Mouse (Mus musculus) CH12.LX (cell line): ENCODE measurements at regions not wholly inside any gene's neighbourhood (a gene's known extent, or its start where the extent isn't known, plus 50 kb on each side); places are given as distances from the start of the nearest gene placed in this dataset.

Experiments
- CTCF ChIP-seq, 2 experiments: IDR thresholded peaks in 1 of 2; conservative IDR thresholded peaks in 1 of 2; 2 replicates each; pipeline ENCODE4 v1.5.1; 2011 to 2012; ENCODE audit warnings: low read depth in 2 of 2, low read length in 2 of 2, improper control_type of control experiment in 1 of 2, inconsistent platforms in 1 of 2, mild to moderate bottlenecking in 1 of 2, moderate library complexity in 1 of 2
- MAZ ChIP-seq: IDR thresholded peaks from 2 replicates; pipeline ENCODE4 v1.6.1; 2012; ENCODE audit warnings: low read depth, mild to moderate bottlenecking, inconsistent platforms, low read length, improper control_type of control experiment, moderate library complexity
- POLR2A ChIP-seq: IDR thresholded peaks from 2 replicates; pipeline ENCODE4 v1.6.1; 2011; ENCODE audit warnings: low read depth, mild to moderate bottlenecking, improper control_type of control experiment, low read length

GRCm38 (mm10) chr16:47568051-47568450 lies 715.5 kb upstream of the Dppa4 start:
- no peak for TF ChIP-seq MAZ
- TF ChIP-seq CTCF (conservative IDR thresholded peaks at IDR 0.05 in 1 of 2, IDR thresholded peaks at IDR 0.05 in 1 of 2; ENCODE audit: low read depth in 2 of 2, low read length in 2 of 2), result no peak
- TF ChIP-seq POLR2A, result no peak
